Mouse (Mus musculus) frontal cortex, postnatal 14 days (tissue): ENCODE data around the gene Nfatc2.
A peak's percentile ranks its signal among the peaks of the same experiment; 100 is the strongest.

Source experiments
- DNase-seq, 2 experiments: peaks; one replicate each; pipeline ENCODE4 v3.0.0; 2022; ENCODE audit warnings: low spot score in 2 of 2

Gene Nfatc2

DNA sequence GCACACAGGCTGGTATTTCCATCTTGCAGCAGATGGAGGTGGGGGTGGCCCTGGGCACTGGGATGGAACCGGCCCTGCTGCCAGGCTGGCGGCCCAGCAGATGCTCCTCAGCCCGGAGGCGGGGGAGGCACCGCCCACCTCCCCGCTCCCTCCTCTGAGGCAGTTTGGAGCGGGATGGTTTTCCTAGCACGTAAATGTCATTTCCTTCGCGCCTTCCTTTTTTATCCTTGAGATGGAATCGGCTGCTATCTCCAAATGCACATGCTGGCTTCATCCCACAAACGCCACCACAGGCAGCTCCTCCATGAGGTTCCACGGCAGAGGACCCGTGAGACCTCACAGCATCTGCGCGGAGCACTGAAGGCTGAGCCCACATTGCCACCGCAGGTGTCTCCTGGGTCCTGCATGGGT, 160.5 kb downstream of the Nfatc2 start:
- DNase-seq, result peak; percentile 78 to 81

DNA sequence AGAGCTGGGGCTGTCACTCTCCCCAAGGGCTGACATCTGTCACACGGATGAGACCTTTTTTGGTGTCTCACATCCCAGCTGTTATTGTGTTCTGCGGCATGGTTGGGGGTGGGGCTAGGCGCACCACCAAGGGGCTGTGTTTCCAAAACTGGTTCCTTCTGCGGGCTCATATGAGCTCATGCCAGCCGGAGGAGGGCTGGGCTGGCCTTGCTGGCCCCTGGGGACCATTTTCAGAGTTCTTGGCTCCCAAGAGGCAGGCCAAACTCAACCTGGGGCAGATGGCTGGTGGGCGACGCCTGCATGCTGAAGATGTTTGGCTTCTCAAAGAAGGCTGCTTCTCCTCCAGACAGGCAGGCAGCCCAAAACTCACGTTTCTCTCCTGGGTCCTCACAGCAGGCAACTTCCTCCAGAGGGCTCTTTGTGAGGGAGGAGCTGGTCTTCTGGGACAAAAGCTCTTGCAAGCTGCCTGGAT, 162.4 kb downstream of the Nfatc2 start:
- DNase-seq, result peak; percentile 45 to 48

DNA sequence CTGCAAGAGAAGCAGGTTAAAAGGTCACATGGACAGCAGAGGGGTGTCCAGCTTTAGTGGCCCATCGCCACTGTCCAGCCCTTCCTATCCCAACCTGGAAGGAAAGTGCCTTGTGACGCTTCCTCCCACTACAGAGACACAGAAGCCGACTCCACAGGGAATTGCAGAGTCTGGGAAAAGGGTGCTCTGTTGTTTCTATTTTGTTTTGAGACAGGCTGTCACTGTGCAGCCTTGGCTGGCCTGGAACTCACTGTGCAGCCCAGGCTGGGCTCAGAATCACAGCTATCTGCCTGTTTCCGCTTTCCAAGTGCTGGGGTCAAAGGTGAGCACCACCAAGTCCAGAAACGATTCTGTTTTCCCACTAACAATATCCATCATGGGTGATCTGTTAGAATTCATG, 167.3 kb downstream of the Nfatc2 start:
- no peak for DNase-seq

DNA sequence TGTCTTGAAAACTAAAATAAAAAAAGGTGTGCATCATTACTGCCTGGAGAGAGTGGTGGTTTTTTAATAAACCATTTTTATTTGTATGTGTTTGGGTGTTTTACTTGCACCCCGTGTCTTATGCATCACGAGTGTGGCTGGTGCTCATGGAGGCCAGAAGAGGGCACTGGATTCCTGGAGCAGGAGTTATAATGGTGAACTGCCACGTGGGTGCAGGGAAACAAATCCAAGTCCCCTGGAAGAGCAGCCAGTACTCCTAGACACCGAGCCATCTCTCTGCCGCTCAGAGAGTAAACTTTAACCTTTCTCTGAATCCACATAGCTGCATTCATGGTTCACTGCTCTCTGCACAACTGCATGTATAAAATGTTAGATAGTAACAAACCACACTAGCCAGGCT, 168.1 kb downstream of the Nfatc2 start:
- DNase-seq, result no peak

DNA sequence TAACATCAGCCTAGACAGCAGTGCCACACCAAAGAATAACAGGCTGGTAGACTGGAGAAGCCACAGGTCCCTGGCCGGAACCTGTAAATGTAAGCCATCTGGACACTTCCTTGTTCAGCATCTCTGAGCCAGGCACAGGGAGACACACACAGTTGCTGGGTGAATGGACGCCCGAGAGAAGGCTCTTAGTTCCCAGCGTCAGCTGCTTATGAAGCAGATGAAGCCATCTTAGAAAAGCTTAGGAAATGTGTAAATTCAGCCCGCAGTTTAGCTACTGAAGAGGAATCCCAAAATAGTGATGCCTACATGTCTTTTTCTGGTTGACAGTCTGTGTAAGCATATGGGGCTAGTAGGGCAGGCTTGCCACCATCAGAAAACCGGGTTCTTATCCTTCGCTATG, 169.1 kb downstream of the Nfatc2 start:
- DNase-seq, result no peak

DNA sequence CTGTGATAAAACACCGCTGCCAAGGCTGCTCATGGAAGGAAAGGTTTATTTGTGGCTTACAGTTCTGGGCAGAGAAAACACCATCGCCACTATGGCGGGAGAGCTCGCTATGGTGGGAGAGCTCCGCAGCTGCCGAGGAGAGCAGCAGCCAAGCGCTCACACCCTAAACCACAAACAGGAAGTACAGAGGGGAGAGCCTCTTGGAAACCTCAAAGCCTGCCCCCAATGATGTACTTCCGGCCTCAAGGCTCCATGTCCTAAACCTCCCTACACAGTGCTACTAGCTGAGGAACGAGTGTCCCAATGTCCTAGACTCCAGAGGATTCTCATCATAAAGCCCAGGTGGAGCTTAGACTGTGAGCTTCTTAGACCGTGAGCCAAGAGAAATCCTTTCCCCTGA, 171.9 kb downstream of the Nfatc2 start:
- no peak for DNase-seq

DNA sequence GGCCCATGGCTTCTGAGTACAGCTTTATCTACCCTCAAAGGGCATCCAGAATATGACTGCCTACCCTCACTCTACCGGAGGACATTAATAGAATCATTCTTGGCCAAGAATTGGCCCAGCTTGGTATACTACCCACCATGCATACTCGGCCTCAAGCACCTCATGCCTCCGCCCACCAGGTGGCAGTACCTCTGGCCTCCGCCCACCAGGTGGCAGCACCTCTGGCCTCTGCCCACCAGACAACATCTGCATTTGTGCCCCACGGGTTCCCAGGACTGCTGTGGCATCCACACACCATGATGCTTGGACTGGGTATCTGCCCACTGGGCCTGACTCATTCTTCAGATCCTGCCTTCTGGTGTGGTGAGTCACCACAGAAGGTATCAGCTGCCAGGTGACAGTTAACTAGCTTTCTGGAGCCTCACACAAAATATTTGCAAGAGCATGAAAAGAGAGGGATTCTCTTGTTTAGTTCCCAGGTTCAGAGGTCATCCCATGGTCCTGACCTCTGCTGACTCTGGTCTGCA, 173.0 kb downstream of the Nfatc2 start:
- DNase-seq, result no peak
